ENCODE assay signal across 23 mouse cellular contexts in the genomic region with DNA sequence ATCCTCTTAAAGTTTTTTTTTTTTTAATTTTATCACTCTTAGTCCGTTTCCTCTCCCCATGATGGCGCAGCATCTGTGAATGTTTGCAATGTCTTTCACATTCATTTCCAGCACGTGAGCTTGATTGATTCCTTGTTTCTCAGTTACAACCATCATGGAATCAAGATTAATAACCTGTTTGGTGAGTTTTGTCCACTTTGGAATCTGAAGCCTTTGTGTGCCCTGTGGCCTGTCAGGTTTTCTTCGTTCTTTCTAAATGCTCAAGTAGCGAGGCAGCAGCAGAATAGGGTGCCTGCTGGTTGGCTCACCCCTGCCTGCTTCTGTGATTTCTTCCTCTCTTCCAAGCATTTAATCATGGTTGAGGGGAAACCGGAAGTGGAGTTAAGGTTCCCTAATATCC. TPM values are rescaled to one million over a fixed set of nuclear protein-coding genes. Genes with fewer than 3 reads are reported as not detected.
DNase-seq lines count a peak whose midpoint lies in the region; ATAC-seq and TF ChIP-seq lines count a peak whose summit lies in the region.
"Had no signal": no experiment of that assay in that cellular context is flagged by ENCODE, and none has a peak within 500 bp of the region (broad histone marks: within the 10 kb centered on the region; RNA-seq: fewer than 3 reads in every experiment).

No protein-coding gene starts in this region.

- H3K27ac ChIP-seq in heart, embryonic 10.5 days: no peak overlapping the region
- no peak overlapping the region for H3K27ac ChIP-seq in heart, adult 2 months
- no peak overlapping the region for H3K27ac ChIP-seq in stomach, embryonic 16.5 days (ENCODE audit: low read length)
- H3K27ac ChIP-seq in forebrain, embryonic 12.5 days: no peak overlapping the region
- H3K27ac ChIP-seq: embryonic facial prominence, embryonic 15.5 days; forebrain, embryonic 10.5 days; forebrain, embryonic 15.5 days; heart, embryonic 15.5 days; hindbrain, embryonic 13.5 days; hindbrain, postnatal 0 days had no signal

- TF ChIP-seq POLR2A in heart, adult 2 months (IDR thresholded peaks at IDR 0.05; ENCODE audit: insufficient read depth, low read depth, low read length): no peak

- H3K4me2 ChIP-seq in stomach, embryonic 16.5 days (ENCODE audit: low read depth, low read length): no peak overlapping the region
- no peak overlapping the region for H3K4me2 ChIP-seq in forebrain, embryonic 12.5 days
- H3K4me2 ChIP-seq: embryonic facial prominence, embryonic 15.5 days; forebrain, embryonic 15.5 days; heart, embryonic 11.5 days; heart, embryonic 15.5 days; hindbrain, embryonic 13.5 days had no signal

- H3K79me2 ChIP-seq in heart, adult 2 months (replicated peaks; ENCODE audit: control insufficient read depth, insufficient read depth, low read length): no peaks in the 10 kb centered on the region

- no peak overlapping the region for H3K4me3 ChIP-seq in heart, embryonic 10.5 days
- no peak overlapping the region for H3K4me3 ChIP-seq in heart, adult 2 months
- H3K4me3 ChIP-seq in stomach, embryonic 16.5 days (replicated peaks; ENCODE audit: low read length): no peak overlapping the region
- no peak overlapping the region for H3K4me3 ChIP-seq in forebrain, embryonic 12.5 days (replicated peaks)
- H3K4me3 ChIP-seq: embryonic facial prominence, embryonic 15.5 days; erythroblast, embryonic 14.5 days; forebrain, embryonic 10.5 days; forebrain, embryonic 15.5 days; heart, embryonic 15.5 days; hindbrain, embryonic 13.5 days had no signal

- 72% methylated on average over 6 of the region's 6 CpGs for WGBS in heart, embryonic 10.5 days
- WGBS in heart, adult 2 months: 73% methylated on average over 6 of the region's 6 CpGs
- WGBS in stomach, embryonic 16.5 days: 33% methylated on average over 6 of the region's 6 CpGs
- WGBS in forebrain, embryonic 12.5 days: 72% methylated on average over 6 of the region's 6 CpGs

- ATAC-seq in stomach, embryonic 16.5 days (ENCODE audit: insufficient read depth, low FRiP score): peak; percentile 15; the same call in 1 of the 2 replicates
- no peak for ATAC-seq in forebrain, embryonic 12.5 days (ENCODE audit: low FRiP score)
- ATAC-seq: forebrain, embryonic 15.5 days; hindbrain, postnatal 0 days had no signal

- intact Hi-C loops in heart, adult 2 months (cut with DNase I): loop anchor here (10.0 kb wide), 1 partner anchor 325 kb away; the partner anchor contains the start of gene Dnttip2

- DNase-seq in embryo, embryonic 10 days (ENCODE audit: low spot score): peak; percentile 20
- no peak for DNase-seq in embryo, embryonic 11 days
- DNase-seq in heart, embryonic 10.5 days (ENCODE audit: low spot score): peak; percentile 47
- no peak for DNase-seq in heart, adult 2 months
- DNase-seq in lung, postnatal 25 days (ENCODE audit: low spot score): peak; percentile 51
- no peak for DNase-seq in lung, adult 18-20 months
- DNase-seq: adrenal gland, postnatal 10 days; B cell, adult 2 months; cerebellum, adult 11-12 months; cerebellum, adult 9-10 months; cerebellum, postnatal 25 days; gastrocnemius, postnatal 14 days; heart, postnatal 14 days had no signal

- TF ChIP-seq EP300 in heart, adult 2 months (IDR thresholded peaks at IDR 0.05; ENCODE audit: insufficient read depth, low read depth, low read length): no peak

- TF ChIP-seq CTCF in heart, adult 2 months (IDR thresholded peaks at IDR 0.05): no peak

- no peaks in the 10 kb centered on the region for H3K27me3 ChIP-seq in heart, embryonic 10.5 days (ENCODE audit: insufficient read depth, poor library complexity, severe bottlenecking)
- H3K27me3 ChIP-seq in heart, adult 2 months (ENCODE audit: control insufficient read depth, insufficient read depth, low read length): no peaks in the 10 kb centered on the region
- H3K27me3 ChIP-seq in stomach, embryonic 16.5 days (ENCODE audit: control insufficient read depth, insufficient read depth, low read length): no peaks in the 10 kb centered on the region
- peaks cover 27% of the 10 kb centered on the region for H3K27me3 ChIP-seq in forebrain, embryonic 12.5 days
- H3K27me3 ChIP-seq: embryonic facial prominence, embryonic 15.5 days; heart, embryonic 15.5 days had no signal

- no peaks in the 10 kb centered on the region for H3K9me3 ChIP-seq in heart, embryonic 10.5 days
- H3K9me3 ChIP-seq in stomach, embryonic 16.5 days (replicated peaks; ENCODE audit: control insufficient read depth, low read length): no peaks in the 10 kb centered on the region
- no peaks in the 10 kb centered on the region for H3K9me3 ChIP-seq in forebrain, embryonic 12.5 days
- H3K9me3 ChIP-seq: embryonic facial prominence, embryonic 15.5 days; forebrain, embryonic 10.5 days; forebrain, embryonic 15.5 days; heart, embryonic 15.5 days; hindbrain, embryonic 13.5 days had no signal

- no peaks in the 10 kb centered on the region for H3K36me3 ChIP-seq in heart, embryonic 10.5 days
- H3K36me3 ChIP-seq in heart, adult 2 months (ENCODE audit: control insufficient read depth, insufficient read depth, low read length): peaks cover 6% of the 10 kb centered on the region
- H3K36me3 ChIP-seq in stomach, embryonic 16.5 days (ENCODE audit: control insufficient read depth, insufficient read depth, low read length): no peaks in the 10 kb centered on the region
- H3K36me3 ChIP-seq in forebrain, embryonic 12.5 days (replicated peaks): no peaks in the 10 kb centered on the region
- H3K36me3 ChIP-seq: embryonic facial prominence, embryonic 15.5 days; forebrain, embryonic 10.5 days; forebrain, embryonic 15.5 days; heart, embryonic 15.5 days; hindbrain, embryonic 13.5 days had no signal

- no peak overlapping the region for H3K9ac ChIP-seq in heart, adult 2 months (ENCODE audit: low read depth, low read length)
- H3K9ac ChIP-seq in stomach, embryonic 16.5 days (ENCODE audit: low read length): no peak overlapping the region
- no peak overlapping the region for H3K9ac ChIP-seq in forebrain, embryonic 12.5 days
- H3K9ac ChIP-seq: embryonic facial prominence, embryonic 15.5 days; forebrain, embryonic 15.5 days; heart, embryonic 15.5 days; hindbrain, embryonic 13.5 days had no signal

- no peaks in the 10 kb centered on the region for H3K4me1 ChIP-seq in heart, embryonic 10.5 days
- no peaks in the 10 kb centered on the region; the same call in 1 of the 2 replicates for H3K4me1 ChIP-seq in heart, adult 2 months (ENCODE audit: control insufficient read depth, insufficient read depth, low read length)
- H3K4me1 ChIP-seq in stomach, embryonic 16.5 days (ENCODE audit: control insufficient read depth, insufficient read depth, low read length): no peaks in the 10 kb centered on the region
- peaks cover 11% of the 10 kb centered on the region for H3K4me1 ChIP-seq in forebrain, embryonic 12.5 days

RNA-seq across cellular contexts. Expression of gene Arhgap29, which starts 2.2 kb away (rescaled TPM):
- polyA plus RNA-seq in heart, embryonic 10.5 days (2016; fragmentation: Nextera tagmentation; extraction: Ambion mirVana): 68.3 and 92.7 TPM in 2 replicates
- total RNA-seq in heart, adult 2 months (2021): 10 to 100 TPM; 38.6 to 41.2 TPM
- polyA plus RNA-seq in heart, adult 2 months (2012; rRNA removed): 30.7 and 57.0 TPM in 2 replicates
- 49.6 and 50.7 TPM in 2 replicates for polyA plus RNA-seq in stomach, embryonic 16.5 days (2015; fragmentation: Nextera tagmentation; extraction: Ambion mirVana)
- 21.1 and 25.1 TPM in 2 replicates for polyA plus RNA-seq in forebrain, embryonic 12.5 days (2016; fragmentation: Nextera tagmentation; extraction: Ambion mirVana)
- polyA plus RNA-seq: erythroblast, embryonic 14.5 days had no signal

Comparison
In these comparisons a context has a peak if more than half of its experiments do, and no peak if none do; other contexts are left out.
1. DNase-seq: peak in embryo, embryonic 10 days (single experiment), heart, embryonic 10.5 days (single experiment) and lung, postnatal 25 days (single experiment); none in embryo, embryonic 11 days (single experiment), heart, adult 2 months (0 of 2) and lung, adult 18-20 months (0 of 2).